Mouse (Mus musculus) limb, embryonic 15.5 days (tissue): ENCODE data around the gene Bbip1. TPM values are rescaled to one million over a fixed set of nuclear protein-coding genes. Genes with fewer than 3 reads are reported as not detected.

Experiments
- ATAC-seq: fragments of 200-750 bp; cut with Nextera tagmentation; 2 replicates; pipeline ENCODE4 v1.8.0; 2017; ENCODE audit warnings: low read depth, moderate TSS enrichment; ENCODE audit not compliant: insufficient number of reproducible peaks, low FRiP score, low TSS enrichment
- H3K27ac ChIP-seq: fragments of 300-500 bp; sonication (generic); 2 replicates; pipeline ENCODE4 v1.5.1; 2015; ENCODE audit warnings: moderate library complexity, mild to moderate bottlenecking, inconsistent platforms
- H3K27me3 ChIP-seq: fragments of 300-500 bp; sonication (generic); 2 replicates; pipeline ENCODE4 v1.6.1; 2015; ENCODE audit warnings: inconsistent platforms
- H3K36me3 ChIP-seq: fragments of 300-500 bp; sonication (generic); 2 replicates; pipeline ENCODE4 v1.6.1; 2015; ENCODE audit warnings: inconsistent platforms
- H3K4me1 ChIP-seq: fragments of 300-500 bp; sonication (generic); 2 replicates; pipeline ENCODE4 v1.6.1; 2015; ENCODE audit warnings: inconsistent platforms
- H3K4me2 ChIP-seq: fragments of 300-500 bp; sonication (generic); 2 replicates; pipeline ENCODE4 v1.6.1; 2015; ENCODE audit warnings: mild to moderate bottlenecking, inconsistent platforms
- H3K4me3 ChIP-seq: fragments of 300-500 bp; sonication (generic); 2 replicates; pipeline ENCODE4 v1.5.1; 2015; ENCODE audit warnings: mild to moderate bottlenecking, inconsistent platforms
- H3K9ac ChIP-seq: fragments of 300-500 bp; sonication (generic); 2 replicates; pipeline ENCODE4 v1.6.1; 2015; ENCODE audit warnings: inconsistent platforms
- H3K9me3 ChIP-seq: fragments of 300-500 bp; sonication (generic); 2 replicates; pipeline ENCODE4 v1.6.1; 2016; ENCODE audit warnings: inconsistent platforms
- WGBS: fragments of 180-500 bp; shearing (Covaris S2); methylation state at CpG from one replicate; pipeline ENCODE4 v1.1.7; 2015; 5-methylcytosine and 5-hydroxymethylcytosine counted together
- polyA plus RNA-seq: library from polyadenylated mRNA; unstranded; fragments of >200 nt; fragmentation: Nextera tagmentation; extraction: Ambion mirVana; gene quantifications from 2 replicates; pipeline ENCODE4 v1.2.1, GENCODE M21; 2015

Gene Bbip1
- polyA plus RNA-seq, 1 experiment from 2014 or later: 59.5 TPM

- Histone ChIP-seq H3K9me3 (no peaks in the 10 kb centered on the region), H3K4me2 (no peak overlapping the region), H3K4me3 (no peak overlapping the region), H3K9ac (no peak overlapping the region), H3K27me3 (no peaks in the 10 kb centered on the region), H3K36me3 (no peaks in the 10 kb centered on the region), H3K27ac (peak overlapping the region; percentile 22; the same call in 1 of the 2 replicates), H3K4me1 (peaks cover 62% of the 10 kb centered on the region)
- 75% methylated on average over 25 of the region's 25 CpGs for WGBS
- no peak for ATAC-seq
Observed at GRCm38 (mm10) chr19:53898970-53899900, 45.2 kb downstream of the Bbip1 start.

GRCm38 (mm10) chr19:53898498-53898897 lies 45.9 kb downstream of the Bbip1 start:
- H3K4me2 ChIP-seq: no peak overlapping the region
- no peaks in the 10 kb centered on the region for H3K27me3 ChIP-seq
- no peaks in the 10 kb centered on the region for H3K36me3 ChIP-seq
- H3K9ac ChIP-seq: no peak overlapping the region
- no peaks in the 10 kb centered on the region for H3K9me3 ChIP-seq
- H3K4me3 ChIP-seq: no peak overlapping the region
- WGBS: 75% methylated on average over 4 of the region's 4 CpGs
- no peak for ATAC-seq
- peaks cover 69% of the 10 kb centered on the region for H3K4me1 ChIP-seq
- peak overlapping the region; percentile 22; the same call in 1 of the 2 replicates for H3K27ac ChIP-seq

- H3K36me3 ChIP-seq: no peaks in the 10 kb centered on the region
- no peak overlapping the region for H3K4me2 ChIP-seq
- H3K9ac ChIP-seq: no peak overlapping the region
- ATAC-seq: no peak
- no peak overlapping the region for H3K4me3 ChIP-seq
- peak overlapping the region; percentile 9; the same call in 1 of the 2 replicates for H3K27ac ChIP-seq
- peaks cover 74% of the 10 kb centered on the region for H3K4me1 ChIP-seq
- no peaks in the 10 kb centered on the region for H3K27me3 ChIP-seq
- no peaks in the 10 kb centered on the region for H3K9me3 ChIP-seq
- WGBS: 65% methylated on average over 5 of the region's 5 CpGs
Observed at GRCm38 (mm10) chr19:53898046-53898445, 46.4 kb downstream of the Bbip1 start.

GRCm38 (mm10) chr19:53894538-53895121 lies 49.8 kb downstream of the Bbip1 start:
- Histone ChIP-seq H3K9ac (no peak overlapping the region), H3K4me1 (peaks cover 72% of the 10 kb centered on the region)

GRCm38 (mm10) chr19:53893711-53894171 lies 50.7 kb downstream of the Bbip1 start:
- H3K27ac ChIP-seq: peak overlapping the region; percentile 91
- 31% methylated on average over 3 of the region's 3 CpGs for WGBS

More at GRCm38 (mm10) chr19:53894538-53895121, 49.8 kb downstream of the Bbip1 start:
- Histone ChIP-seq H3K27me3 (no peaks in the 10 kb centered on the region), H3K4me2 (no peak overlapping the region), H3K27ac (peak overlapping the region; percentile 91), H3K9me3 (no peaks in the 10 kb centered on the region), H3K36me3 (no peaks in the 10 kb centered on the region), H3K4me3 (no peak overlapping the region)
- ATAC-seq: no peak
- 37% methylated on average over 12 of the region's 12 CpGs for WGBS

GRCm38 (mm10) chr19:53892838-53893359 lies 51.5 kb downstream of the Bbip1 start:
- Histone ChIP-seq H3K9ac (no peak overlapping the region), H3K27ac (peak overlapping the region; percentile 91), H3K27me3 (no peaks in the 10 kb centered on the region), H3K4me2 (no peak overlapping the region), H3K4me1 (peaks cover 58% of the 10 kb centered on the region), H3K9me3 (no peaks in the 10 kb centered on the region), H3K36me3 (no peaks in the 10 kb centered on the region), H3K4me3 (no peak overlapping the region)
- ATAC-seq: no peak
- WGBS: 46% methylated on average over 9 of the region's 9 CpGs

More at GRCm38 (mm10) chr19:53893711-53894171, 50.7 kb downstream of the Bbip1 start:
- Histone ChIP-seq H3K9ac (no peak overlapping the region), H3K9me3 (no peaks in the 10 kb centered on the region), H3K27me3 (no peaks in the 10 kb centered on the region), H3K36me3 (no peaks in the 10 kb centered on the region), H3K4me1 (peaks cover 66% of the 10 kb centered on the region), H3K4me2 (no peak overlapping the region), H3K4me3 (no peak overlapping the region)
- ATAC-seq: no peak

- H3K4me3 ChIP-seq: no peak within 1 kb of the TSS; the same call in 1 of the 2 replicates
- WGBS: 10% methylated on average over 3 of the region's 3 CpGs
- no peak within 1 kb of the TSS for H3K9ac ChIP-seq
- H3K4me2 ChIP-seq: no peak within 1 kb of the TSS
- ATAC-seq: peak; percentile 65
- H3K27ac ChIP-seq: peak within 1 kb of the TSS; percentile 91
- no peaks in the 10 kb centered on the region for H3K9me3 ChIP-seq
- no peaks in the 10 kb centered on the region for H3K27me3 ChIP-seq
- H3K36me3 ChIP-seq: no peaks in the 10 kb centered on the region
- H3K4me1 ChIP-seq: peaks cover 57% of the 10 kb centered on the region
Observed at GRCm38 (mm10) chr19:53892061-53892460, 52.4 kb downstream of the Bbip1 start, which contains the start of gene Pdcd4. Pdcd4 (plus strand) TSS chr19:53892231.

- Histone ChIP-seq H3K9ac (no peak overlapping the region), H3K27ac (peak overlapping the region; percentile 91), H3K4me2 (no peak overlapping the region), H3K36me3 (no peaks in the 10 kb centered on the region), H3K27me3 (no peaks in the 10 kb centered on the region), H3K4me1 (peaks cover 57% of the 10 kb centered on the region), H3K4me3 (no peak overlapping the region), H3K9me3 (no peaks in the 10 kb centered on the region)
- ATAC-seq: no peak
- 79% methylated on average over 2 of the region's 2 CpGs for WGBS
Observed at GRCm38 (mm10) chr19:53891569-53891968, 52.9 kb downstream of the Bbip1 start.

GRCm38 (mm10) chr19:53890781-53891251 lies 53.6 kb downstream of the Bbip1 start:
- WGBS: 66% methylated on average over 5 of the region's 5 CpGs
- H3K4me1 ChIP-seq: peaks cover 53% of the 10 kb centered on the region
- H3K27me3 ChIP-seq: no peaks in the 10 kb centered on the region
- no peak overlapping the region for H3K4me3 ChIP-seq
- H3K36me3 ChIP-seq: no peaks in the 10 kb centered on the region
- no peak for ATAC-seq
- H3K4me2 ChIP-seq: no peak overlapping the region
- H3K27ac ChIP-seq: peak overlapping the region; percentile 91; the same call in 1 of the 2 replicates
- no peaks in the 10 kb centered on the region for H3K9me3 ChIP-seq
- H3K9ac ChIP-seq: no peak overlapping the region

- no peak overlapping the region for H3K27ac ChIP-seq
- H3K9ac ChIP-seq: no peak overlapping the region
- no peaks in the 10 kb centered on the region for H3K9me3 ChIP-seq
- no peaks in the 10 kb centered on the region for H3K27me3 ChIP-seq
- H3K4me2 ChIP-seq: no peak overlapping the region
- H3K4me1 ChIP-seq: peaks cover 47% of the 10 kb centered on the region
- H3K4me3 ChIP-seq: no peak overlapping the region
- H3K36me3 ChIP-seq: no peaks in the 10 kb centered on the region
- no peak for ATAC-seq
- WGBS: 63% methylated on average over 5 of the region's 5 CpGs
Observed at GRCm38 (mm10) chr19:53890274-53890673, 54.2 kb downstream of the Bbip1 start.

- Histone ChIP-seq H3K36me3 (no peaks in the 10 kb centered on the region), H3K9ac (no peak overlapping the region), H3K4me1 (peaks cover 40% of the 10 kb centered on the region), H3K4me3 (no peak overlapping the region), H3K4me2 (no peak overlapping the region), H3K27me3 (no peaks in the 10 kb centered on the region), H3K9me3 (no peaks in the 10 kb centered on the region), H3K27ac (no peak overlapping the region)
- ATAC-seq: no peak
- 60% methylated on average over 5 of the region's 5 CpGs for WGBS
Observed at GRCm38 (mm10) chr19:53889555-53889954, 54.9 kb downstream of the Bbip1 start.
